Mouse (Mus musculus) lung, postnatal 0 days (tissue): ENCODE measurements at regions not wholly inside any gene's neighbourhood (a gene's known extent, or its start where the extent isn't known, plus 50 kb on each side); places are given as distances from the start of the nearest gene placed in this dataset.

Source experiments
- ATAC-seq: fragments of 200-750 bp; cut with Nextera tagmentation; 2 replicates; pipeline ENCODE4 v1.8.0; 2017; ENCODE audit warnings: moderate library complexity
- DNase-seq: peaks from one replicate; pipeline ENCODE4 v3.0.0-alpha.2; 2016; ENCODE audit warnings: low spot score
- H3K27ac ChIP-seq: fragments of 300-500 bp; sonication (generic); 2 replicates; pipeline ENCODE4 v1.5.1; 2014; ENCODE audit warnings: antibody characterized with exemption, mild to moderate bottlenecking, low read length, mixed read lengths
- H3K27me3 ChIP-seq: fragments of 300-500 bp; sonication (generic); replicated peaks from 2 replicates; pipeline ENCODE4 v1.6.1; 2014; ENCODE audit warnings: low read length, mixed read lengths; ENCODE audit not compliant: insufficient read depth
- H3K36me3 ChIP-seq: fragments of 300-500 bp; sonication (generic); 2 replicates; pipeline ENCODE4 v1.6.1; 2014; ENCODE audit warnings: low read length, mixed read lengths; ENCODE audit not compliant: insufficient read depth
- H3K4me1 ChIP-seq: fragments of 300-500 bp; sonication (generic); 2 replicates; pipeline ENCODE4 v1.6.1; 2014; ENCODE audit warnings: antibody characterized with exemption, low read depth, low read length, mixed read lengths; ENCODE audit not compliant: insufficient read depth
- H3K4me2 ChIP-seq: fragments of 300-500 bp; sonication (generic); replicated peaks from 2 replicates; pipeline ENCODE4 v1.6.1; 2014; ENCODE audit warnings: low read depth, mild to moderate bottlenecking, low read length, moderate library complexity, mixed read lengths
- H3K4me3 ChIP-seq: fragments of 300-500 bp; sonication (generic); 2 replicates; pipeline ENCODE4 v1.5.1; 2014; ENCODE audit warnings: low read depth, low read length
- H3K9ac ChIP-seq: fragments of 300-500 bp; sonication (generic); replicated peaks from 2 replicates; pipeline ENCODE4 v1.6.1; 2014; ENCODE audit warnings: low read depth, mild to moderate bottlenecking
- H3K9me3 ChIP-seq: fragments of 300-500 bp; sonication (generic); 2 replicates; pipeline ENCODE4 v1.6.1; 2016; ENCODE audit warnings: low read length, mixed read lengths
- CTCF ChIP-seq: IDR thresholded peaks from 2 replicates; pipeline ENCODE4 v1.5.1; 2016; ENCODE audit warnings: antibody characterized with exemption, mild to moderate bottlenecking
- EP300 ChIP-seq: IDR thresholded peaks from 2 replicates; pipeline ENCODE4 v1.6.1; 2016; ENCODE audit warnings: antibody characterized with exemption, mild to moderate bottlenecking, control low read depth
- WGBS: fragments of 180-500 bp; shearing (Covaris S2); extraction: QIAGEN DNeasy Blood & Tissue Kit; methylation state at CpG from one replicate; pipeline ENCODE4 v1.1.7; 2014; 5-methylcytosine and 5-hydroxymethylcytosine counted together

DNA sequence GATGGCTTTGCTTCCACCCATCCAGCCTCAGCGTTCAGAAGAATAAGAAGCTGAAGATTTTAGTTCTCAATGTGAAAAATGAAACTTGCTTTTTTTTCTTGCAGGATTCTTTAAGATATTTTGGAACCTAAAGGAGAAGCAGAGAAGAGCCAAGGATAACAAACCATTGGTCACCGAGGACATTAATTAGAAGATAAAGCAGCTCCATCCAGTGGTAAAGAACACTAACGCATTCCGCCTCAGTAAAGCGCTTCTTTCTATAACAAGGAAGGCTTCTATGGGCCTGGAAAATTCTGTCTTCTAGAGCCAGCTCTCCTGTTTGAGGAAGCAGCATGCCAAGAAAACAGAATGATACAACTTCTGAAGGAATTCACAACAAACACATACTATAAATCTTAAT lies 83.3 kb upstream of the Nek7 start:
- DNase-seq (peak; percentile 31), ATAC-seq (no peak)
- WGBS = 54% methylated on average over 5 of the region's 5 CpGs
- Histone ChIP-seq H3K27me3 (no peaks in the 10 kb centered on the region), H3K4me2 (no peak overlapping the region), H3K9me3 (no peaks in the 10 kb centered on the region), H3K4me3 (no peak overlapping the region), H3K4me1 (no peaks in the 10 kb centered on the region), H3K9ac (no peak overlapping the region), H3K27ac (no peak overlapping the region), H3K36me3 (no peaks in the 10 kb centered on the region)
- TF ChIP-seq CTCF = peak; percentile 45
- no peak for TF ChIP-seq EP300

DNA sequence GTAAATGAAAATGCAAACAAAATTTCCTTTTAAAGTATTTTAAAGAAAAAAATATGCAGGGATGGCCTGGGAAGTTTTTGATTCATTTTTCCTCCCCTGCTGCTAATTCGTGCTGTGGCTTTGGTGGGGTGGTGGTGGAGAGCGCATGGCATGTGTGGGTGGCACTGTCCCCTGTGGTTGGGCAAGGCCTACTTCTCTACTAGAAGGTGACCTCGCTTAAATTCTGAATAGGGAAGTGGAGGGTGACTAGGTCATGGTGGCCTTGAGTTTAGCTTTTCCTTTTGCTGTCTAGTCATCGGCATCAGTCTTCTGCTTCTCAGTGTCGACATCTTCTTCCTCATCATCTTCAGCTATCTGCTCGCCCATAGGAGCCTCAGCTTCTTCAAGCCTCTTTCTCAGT lies 69.3 kb upstream of the Nek7 start:
- no peak overlapping the region for H3K9ac ChIP-seq
- H3K27me3 ChIP-seq = no peaks in the 10 kb centered on the region
- no peaks in the 10 kb centered on the region for H3K9me3 ChIP-seq
- 82% methylated on average over 6 of the region's 6 CpGs for WGBS
- no peak overlapping the region for H3K27ac ChIP-seq
- no peak for DNase-seq
- no peak overlapping the region for H3K4me2 ChIP-seq
- no peak overlapping the region for H3K4me3 ChIP-seq
- no peak for ATAC-seq
- H3K36me3 ChIP-seq = no peaks in the 10 kb centered on the region
- H3K4me1 ChIP-seq = no peaks in the 10 kb centered on the region
- no peak for TF ChIP-seq EP300

DNA sequence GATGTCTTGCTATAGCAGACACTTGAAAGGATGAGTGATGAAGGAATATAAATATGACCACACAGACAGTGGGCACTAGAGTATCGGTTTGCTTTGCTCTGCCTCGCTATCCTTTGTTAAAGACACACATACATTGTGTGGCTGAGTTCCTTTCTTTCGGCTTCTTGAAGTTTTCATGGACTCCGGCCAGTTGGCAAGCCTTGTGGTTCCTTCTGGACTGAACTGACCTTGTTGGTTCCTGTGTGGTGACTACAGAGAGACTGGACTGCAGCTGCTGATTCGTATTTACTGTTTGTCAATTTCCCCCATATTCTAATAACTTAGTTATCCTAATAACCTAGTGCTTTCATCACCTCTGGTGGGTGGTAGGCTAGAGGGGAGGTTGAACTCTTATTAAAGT lies 66.8 kb upstream of the Nek7 start:
- no peak for DNase-seq
- TF ChIP-seq EP300 = no peak
- H3K4me1 ChIP-seq = no peaks in the 10 kb centered on the region
- no peaks in the 10 kb centered on the region for H3K9me3 ChIP-seq
- ATAC-seq = no peak
- H3K4me3 ChIP-seq = no peak overlapping the region
- H3K27me3 ChIP-seq = no peaks in the 10 kb centered on the region
- H3K9ac ChIP-seq = no peak overlapping the region
- WGBS = 54% methylated on average over 5 of the region's 5 CpGs
- no peak overlapping the region for H3K27ac ChIP-seq
- H3K4me2 ChIP-seq = no peak overlapping the region
- H3K36me3 ChIP-seq = no peaks in the 10 kb centered on the region

DNA sequence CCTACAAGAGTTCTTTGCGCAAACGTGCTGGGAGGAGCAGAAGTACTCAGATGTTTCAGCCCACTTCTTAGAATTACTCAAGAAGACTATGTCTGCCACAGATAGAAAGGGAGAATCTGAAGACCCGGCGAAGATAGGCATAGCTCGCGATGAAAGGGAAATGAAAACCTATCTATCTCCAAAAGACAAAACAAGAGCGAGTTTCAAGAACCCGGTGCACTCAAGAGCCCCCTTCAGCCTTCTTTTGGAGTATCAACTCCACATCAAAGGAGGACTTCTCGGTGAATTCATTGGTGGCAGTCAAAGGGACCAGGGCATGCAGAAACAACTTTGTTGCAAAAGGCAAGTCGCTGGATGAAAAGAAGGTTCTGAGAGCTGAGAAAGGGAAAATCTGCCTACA lies 63.8 kb upstream of the Nek7 start:
- no peak overlapping the region for H3K9ac ChIP-seq
- no peak overlapping the region for H3K4me3 ChIP-seq
- ATAC-seq (no peak), DNase-seq (no peak)
- H3K27me3 ChIP-seq = no peaks in the 10 kb centered on the region
- no peaks in the 10 kb centered on the region for H3K9me3 ChIP-seq
- H3K27ac ChIP-seq = no peak overlapping the region
- no peak overlapping the region for H3K4me2 ChIP-seq
- H3K4me1 ChIP-seq = no peaks in the 10 kb centered on the region
- WGBS = 73% methylated on average over 10 of the region's 10 CpGs
- no peaks in the 10 kb centered on the region for H3K36me3 ChIP-seq
- TF ChIP-seq EP300 (no peak), CTCF (no peak)

DNA sequence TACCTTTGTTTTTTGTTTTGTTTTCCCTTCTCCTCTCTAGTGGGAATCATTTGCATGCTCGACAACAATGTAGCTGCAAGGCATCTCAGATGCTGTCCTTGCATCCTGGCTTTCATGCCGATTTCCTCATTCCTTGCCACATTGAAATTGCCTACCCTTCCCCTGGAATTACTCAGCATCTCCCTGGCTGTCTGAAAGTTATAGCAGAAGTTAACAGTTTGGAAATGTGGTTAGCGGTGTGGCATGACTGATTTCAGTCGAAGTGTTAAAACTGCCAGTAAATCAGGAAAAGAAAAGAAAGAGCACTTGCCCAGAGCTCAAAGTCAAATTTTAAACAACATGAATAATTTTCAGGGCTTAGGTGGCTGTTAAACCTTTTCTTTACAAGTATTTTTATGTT lies 62.0 kb upstream of the Nek7 start:
- no peak for ATAC-seq
- H3K9ac ChIP-seq = no peak overlapping the region
- H3K27ac ChIP-seq = no peak overlapping the region
- WGBS = 73% methylated on average over 4 of the region's 4 CpGs
- no peaks in the 10 kb centered on the region for H3K36me3 ChIP-seq
- no peak overlapping the region for H3K4me2 ChIP-seq
- no peak overlapping the region for H3K4me3 ChIP-seq
- no peaks in the 10 kb centered on the region for H3K9me3 ChIP-seq
- H3K4me1 ChIP-seq = no peaks in the 10 kb centered on the region
- no peaks in the 10 kb centered on the region for H3K27me3 ChIP-seq
- TF ChIP-seq CTCF (no peak), EP300 (no peak)
- no peak for DNase-seq

DNA sequence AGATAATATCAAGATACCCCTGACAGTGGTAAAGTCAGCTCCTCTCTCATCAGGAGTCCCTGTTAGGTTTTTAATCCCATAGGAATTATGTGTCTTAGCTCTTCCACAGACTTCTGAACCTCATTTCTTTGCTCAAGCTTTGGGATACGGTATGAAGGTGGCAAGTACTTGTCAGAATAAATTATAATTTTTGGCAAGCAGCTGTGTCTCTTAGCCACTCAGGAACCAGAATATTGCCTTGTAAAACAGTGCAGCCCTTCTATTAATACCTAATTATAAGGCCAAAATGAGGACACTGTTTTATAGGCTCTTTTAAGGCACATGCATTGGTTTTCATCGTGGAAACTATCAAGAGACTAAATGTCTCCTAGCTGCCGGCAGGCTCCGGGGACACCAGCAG lies 54.3 kb upstream of the Nek7 start:
- H3K27ac ChIP-seq = no peak overlapping the region
- H3K4me3 ChIP-seq = no peak overlapping the region
- no peaks in the 10 kb centered on the region for H3K27me3 ChIP-seq
- no peak for TF ChIP-seq CTCF
- TF ChIP-seq EP300 = no peak
- DNase-seq (no peak), ATAC-seq (no peak)
- H3K4me1 ChIP-seq = no peaks in the 10 kb centered on the region
- H3K9me3 ChIP-seq = no peaks in the 10 kb centered on the region
- no peak overlapping the region for H3K9ac ChIP-seq
- WGBS = 76% methylated on average over 4 of the region's 4 CpGs
- no peak overlapping the region for H3K4me2 ChIP-seq
- H3K36me3 ChIP-seq = no peaks in the 10 kb centered on the region
